Mouse (Mus musculus) kidney, postnatal 25 days (tissue): ENCODE measurements around the gene Itpr1.

Source experiments
- DNase-seq, 2 experiments: peaks; one replicate each; pipeline ENCODE4 v3.0.0; 2021; ENCODE audit warnings: mixed read lengths in 2 of 2

Itpr1 gene

DNA sequence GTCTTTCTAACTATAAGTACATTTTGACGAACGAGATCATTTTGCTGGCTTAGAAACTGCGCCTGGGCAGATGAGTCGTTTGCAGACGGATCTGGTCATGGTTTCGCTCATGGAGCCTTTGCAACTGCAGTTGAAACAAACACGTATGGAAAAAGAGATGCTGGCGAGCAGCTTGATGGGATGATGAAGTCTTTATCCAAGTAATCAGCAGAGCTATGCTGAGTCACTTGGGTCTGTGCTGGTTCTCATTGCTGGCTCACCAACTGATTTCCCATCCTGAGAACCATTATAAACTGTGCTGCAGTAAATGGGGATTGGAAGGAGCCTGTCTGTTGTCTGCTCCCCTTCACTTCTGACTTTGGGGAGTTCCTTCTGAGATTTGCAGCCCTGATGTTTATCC is 31.7 kb downstream of the Itpr1 start:
- DNase-seq, result peak in 1 of 2 experiments; percentile 9

DNA sequence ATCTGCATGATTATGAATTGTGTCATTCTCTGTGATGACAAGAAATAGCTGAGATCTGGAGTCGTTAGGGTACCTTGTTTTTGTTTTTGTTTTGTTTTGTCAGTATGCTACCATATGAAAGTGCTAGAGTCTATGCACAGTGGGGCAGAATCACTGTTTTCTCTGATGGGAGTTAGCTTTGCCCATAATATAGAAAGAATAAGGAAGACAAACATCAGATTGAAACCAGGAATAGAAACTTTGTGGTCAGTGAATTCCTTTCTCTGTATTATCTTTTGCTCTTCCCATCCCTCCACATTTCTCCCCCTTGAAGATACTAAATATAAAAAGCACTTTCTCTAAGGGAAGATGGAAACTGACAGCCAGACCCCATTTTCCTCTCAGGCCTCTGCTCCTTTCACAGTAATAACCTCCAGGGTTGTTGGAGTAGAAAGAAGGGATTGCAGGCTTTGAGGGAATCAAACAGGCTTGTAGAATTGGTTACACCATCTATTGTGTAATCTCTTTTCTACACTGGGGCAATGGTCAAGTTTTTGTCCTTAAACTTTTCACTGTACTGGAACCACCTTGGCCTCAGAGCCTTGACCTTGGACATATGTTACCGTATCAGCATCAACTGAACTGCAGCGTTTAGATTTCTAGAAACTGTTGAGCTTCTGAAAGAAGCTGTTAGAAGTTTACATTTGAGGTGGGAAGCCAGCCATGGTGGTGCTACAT is 33.6 kb downstream of the Itpr1 start:
- DNase-seq, result peak in 1 of 2 experiments; percentile 33

DNA sequence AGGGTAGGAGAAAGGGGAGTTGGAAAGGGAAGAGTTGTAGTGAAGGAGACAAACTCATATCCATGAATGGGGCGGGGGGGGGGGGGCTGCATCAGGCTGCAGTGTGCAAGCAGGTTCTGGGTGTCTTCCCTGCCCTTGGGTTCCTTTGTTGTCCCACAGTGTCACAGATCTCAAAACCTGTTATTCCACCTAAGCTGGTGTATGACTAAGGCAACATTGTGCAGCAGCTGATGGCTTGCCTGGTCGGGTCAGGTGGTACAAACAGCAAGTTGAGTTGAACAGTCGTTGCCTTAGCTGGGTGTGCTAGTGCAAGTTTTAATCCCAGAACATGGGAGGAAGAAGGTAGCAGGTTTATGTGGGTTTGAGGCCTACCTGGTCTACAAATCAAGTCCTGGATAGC is 34.3 kb downstream of the Itpr1 start:
- peak in 1 of 2 experiments; percentile 52 for DNase-seq

DNA sequence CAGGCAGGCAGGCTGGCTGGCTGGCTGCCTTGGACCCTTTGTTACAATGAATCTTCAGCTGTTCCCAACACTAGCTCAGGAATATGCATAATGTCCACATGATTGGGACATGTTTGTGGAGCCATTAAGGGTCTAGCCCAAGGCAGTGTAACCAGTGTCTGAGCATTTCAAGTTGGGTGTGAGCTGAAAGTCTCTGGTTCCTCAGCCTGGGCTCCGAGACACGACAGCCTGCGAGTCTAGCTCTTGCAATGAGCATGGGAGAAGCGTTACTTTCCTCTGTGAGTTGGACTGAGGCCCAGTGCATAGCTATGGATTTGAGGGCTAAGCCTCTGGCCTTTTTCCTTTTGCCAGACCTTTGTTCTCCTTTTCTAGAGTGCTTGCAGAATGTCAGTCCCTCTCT is 35.6 kb downstream of the Itpr1 start:
- DNase-seq, result peak in 1 of 2 experiments; percentile 44

DNA sequence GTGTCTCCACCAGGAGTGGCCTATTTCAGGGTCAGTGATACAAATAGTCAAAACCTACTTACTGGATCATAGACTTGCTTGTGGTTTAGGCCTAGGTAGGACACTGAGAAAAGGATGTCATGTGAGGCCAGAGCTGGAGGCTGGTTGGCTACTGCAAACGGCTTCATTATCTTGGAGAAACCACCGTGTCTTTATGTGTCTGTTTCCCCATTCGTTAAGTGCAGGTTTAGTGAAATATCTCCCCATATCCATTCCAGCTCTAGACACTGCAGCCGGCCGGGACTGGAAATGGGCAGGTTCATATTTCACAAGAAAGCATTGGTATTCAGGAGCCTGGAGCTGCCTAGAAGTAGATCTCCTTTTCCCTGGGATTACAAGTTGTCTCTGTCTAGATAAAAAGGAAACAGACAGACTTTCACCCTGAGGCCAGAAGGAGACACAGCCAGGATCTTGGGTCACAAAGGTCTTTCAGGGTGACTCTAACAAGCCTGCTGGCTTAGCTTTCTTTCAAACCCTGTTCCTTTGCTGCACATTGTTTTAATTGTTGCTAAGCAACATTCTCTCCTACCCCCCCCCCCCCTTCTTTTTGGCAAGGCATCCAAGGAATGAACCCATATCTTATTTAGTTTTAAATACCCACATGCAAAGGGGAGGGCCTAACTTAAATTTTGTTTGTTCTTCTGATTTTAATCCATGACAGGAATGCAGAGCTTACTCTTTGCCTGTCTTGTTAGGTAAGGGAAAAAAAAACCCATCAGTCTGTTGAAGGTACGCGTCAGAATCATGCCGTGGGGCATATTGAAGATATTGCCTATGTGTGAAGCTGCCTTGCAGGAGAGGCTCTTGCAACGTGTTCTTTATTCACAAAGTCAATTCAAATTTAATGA is 36.4 kb downstream of the Itpr1 start:
- peak; percentile 32 to 54 for DNase-seq

DNA sequence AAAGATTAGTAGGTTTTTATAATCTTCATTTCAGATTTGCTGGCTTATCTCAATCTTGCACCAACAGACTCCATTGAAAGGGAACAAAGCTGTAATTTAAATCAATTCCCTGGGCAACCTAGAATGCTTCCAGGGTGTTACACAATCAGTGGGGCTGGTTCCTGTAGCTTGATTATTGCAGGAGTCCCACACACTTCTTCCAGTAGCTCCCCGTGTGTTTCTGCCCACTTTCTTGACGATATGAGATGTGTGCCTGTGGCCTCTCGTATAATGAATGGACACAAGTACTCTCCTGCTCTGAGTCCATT is 37.0 kb downstream of the Itpr1 start:
- DNase-seq, result peak in 1 of 2 experiments; percentile 22

DNA sequence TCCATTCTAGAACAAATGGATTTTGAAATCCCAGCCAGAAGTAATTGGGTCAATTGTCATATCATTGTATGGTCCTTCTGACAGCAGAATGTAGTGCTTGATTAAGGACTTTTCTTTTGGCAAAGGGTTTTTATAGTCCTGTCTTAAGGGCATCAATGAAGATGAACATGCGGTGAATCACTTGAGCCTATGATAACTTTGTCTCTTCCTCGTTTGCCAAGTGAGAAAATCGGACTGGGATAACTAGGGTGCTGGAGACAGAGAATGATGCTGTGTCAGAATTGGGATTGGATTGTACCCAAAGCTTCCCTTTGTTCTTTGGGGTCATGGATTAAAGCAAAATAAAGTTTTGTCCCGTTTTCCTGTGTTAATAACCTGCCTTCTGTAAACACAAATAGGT is 37.5 kb downstream of the Itpr1 start:
- no peak for DNase-seq

DNA sequence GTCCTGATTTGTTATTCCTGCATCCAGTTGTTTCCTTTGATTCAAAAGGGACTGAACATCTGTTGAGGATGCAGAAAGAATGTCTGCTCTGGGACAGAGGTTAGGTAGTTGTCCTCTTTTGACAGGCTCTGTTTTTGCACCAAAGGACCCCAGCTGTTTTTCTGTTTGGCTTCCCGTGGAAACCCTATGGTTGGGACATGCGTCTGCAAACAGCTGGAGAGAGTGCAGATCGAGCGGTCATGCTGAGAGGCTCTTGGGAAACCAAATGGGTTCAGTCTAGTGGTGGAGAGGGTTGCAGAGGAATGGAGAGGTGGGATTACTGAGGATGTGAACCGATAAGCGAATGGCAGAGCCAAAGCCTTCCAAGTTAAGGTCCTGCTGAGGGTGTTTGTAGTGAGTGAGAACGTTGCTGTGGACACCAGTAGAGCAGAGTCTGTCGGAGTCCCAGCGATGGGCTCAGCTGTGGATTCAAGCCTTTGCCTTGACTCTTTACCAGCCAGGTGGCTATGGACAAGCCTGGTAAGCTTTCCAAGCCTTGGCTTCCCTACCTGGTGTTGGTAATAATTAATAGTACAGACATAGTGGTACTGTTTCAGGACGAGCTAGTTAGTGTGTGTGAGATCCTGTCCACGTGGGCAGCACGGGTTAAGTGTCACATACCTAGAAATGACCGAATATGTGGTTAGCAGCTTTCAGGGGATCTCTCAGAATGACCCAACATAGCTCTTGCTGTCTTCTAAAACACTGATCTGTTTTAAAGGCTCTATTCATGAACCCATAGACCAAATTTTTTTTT is 39.9 kb downstream of the Itpr1 start:
- peak; percentile 70 to 83 for DNase-seq

DNA sequence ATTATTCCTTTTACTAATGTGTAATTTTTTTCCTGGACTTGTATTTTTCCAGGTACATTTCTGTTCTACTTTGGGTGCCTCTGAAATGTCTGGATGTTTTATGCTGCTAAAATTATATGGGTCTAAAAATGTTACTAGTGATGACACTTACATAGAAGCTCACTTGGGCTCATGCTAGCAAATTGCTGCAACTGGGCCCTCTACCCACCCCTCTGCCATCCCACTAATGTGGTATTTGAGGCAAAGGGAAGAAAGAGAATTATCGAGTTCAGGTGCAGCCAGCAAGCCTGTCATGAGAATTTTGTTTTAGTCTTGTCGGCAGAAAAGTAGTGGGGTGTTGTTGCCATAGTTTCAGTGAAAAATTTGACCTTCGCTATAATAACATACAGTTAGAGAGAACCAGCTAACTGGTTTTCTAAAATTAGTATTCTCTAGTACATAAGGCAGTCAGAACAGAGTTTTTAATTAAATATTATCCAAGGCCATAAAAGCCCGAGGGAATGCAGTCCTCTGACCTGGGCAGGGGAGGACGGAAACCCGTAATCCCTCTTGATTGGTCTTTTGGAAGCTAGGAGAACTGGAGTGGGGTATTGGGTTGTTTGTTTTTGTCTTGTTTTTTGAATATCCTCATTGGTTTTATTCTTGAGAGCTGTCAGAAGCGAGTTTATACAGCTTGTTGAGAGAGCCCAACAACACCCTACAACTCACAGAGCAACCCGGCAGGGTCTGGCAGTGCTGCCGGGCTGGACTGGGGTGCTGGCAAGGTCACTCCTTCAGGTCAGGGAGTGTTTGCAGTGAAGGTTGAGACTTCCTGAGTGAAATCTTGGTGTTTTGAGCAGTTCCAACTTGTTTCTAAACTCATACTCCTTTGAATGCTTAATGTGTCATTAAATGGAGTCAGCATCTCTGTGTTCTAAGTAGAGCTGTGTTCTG is 41.5 kb downstream of the Itpr1 start:
- peak; percentile 52 to 79 for DNase-seq

DNA sequence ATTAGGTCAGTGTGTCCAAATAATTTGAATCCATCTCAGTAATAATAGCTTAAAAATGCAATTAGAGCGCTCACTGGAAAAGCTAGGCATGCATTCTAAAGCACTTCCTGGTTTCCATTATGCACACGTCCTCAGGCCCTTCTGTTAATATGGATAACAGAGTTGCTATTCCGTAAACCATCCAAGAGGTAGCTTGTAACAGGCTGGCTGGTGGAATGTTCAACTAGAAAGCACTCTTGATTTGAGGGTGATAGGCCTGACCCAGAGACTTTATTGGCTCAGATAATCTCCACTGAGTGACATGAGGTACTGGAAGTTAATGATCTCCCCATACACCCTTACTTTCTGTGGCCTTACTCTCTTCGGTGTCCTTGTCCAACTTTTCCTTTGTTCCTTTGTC is 43.0 kb downstream of the Itpr1 start:
- DNase-seq, result peak in 1 of 2 experiments; percentile 42

DNA sequence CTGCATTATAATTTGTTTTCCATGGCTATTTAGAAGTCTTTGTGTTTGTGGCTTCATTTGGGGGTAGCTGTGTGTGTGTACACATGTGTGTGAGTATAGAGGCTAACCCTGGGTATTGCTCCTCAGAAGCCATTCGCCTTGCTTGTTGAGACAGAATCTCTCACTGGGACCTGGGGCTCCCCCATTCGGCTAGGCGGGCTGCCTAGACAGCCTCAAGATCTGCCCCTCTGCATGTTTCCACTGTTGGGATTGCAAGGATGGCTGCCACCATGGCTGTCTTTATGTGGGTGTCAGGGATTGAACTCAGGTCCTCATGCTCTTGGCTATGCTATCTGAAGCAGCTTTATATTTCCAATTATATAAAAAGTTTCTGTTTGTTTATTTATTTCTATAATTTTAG is 44.3 kb downstream of the Itpr1 start:
- peak in 1 of 2 experiments; percentile 30 for DNase-seq

DNA sequence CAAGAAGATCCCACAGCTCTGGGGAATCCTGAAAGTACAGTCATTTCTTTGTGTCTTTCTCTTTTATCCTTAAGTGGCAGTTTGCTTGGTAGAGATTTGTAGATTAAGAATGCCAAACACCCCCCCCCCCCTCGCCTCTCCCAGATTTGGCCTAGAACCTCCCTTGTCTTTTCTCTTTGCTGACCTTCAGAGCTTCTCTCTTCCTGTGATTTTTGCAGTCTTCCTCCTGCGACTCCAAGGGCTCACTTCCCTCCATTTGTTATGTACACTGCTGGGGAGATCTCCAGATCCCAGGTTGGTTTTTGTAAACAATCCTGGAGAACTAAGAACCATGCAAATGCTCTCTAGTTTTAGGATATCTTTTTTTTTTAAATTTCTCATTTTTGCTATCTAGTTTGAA is 45.7 kb downstream of the Itpr1 start:
- DNase-seq, result no peak

DNA sequence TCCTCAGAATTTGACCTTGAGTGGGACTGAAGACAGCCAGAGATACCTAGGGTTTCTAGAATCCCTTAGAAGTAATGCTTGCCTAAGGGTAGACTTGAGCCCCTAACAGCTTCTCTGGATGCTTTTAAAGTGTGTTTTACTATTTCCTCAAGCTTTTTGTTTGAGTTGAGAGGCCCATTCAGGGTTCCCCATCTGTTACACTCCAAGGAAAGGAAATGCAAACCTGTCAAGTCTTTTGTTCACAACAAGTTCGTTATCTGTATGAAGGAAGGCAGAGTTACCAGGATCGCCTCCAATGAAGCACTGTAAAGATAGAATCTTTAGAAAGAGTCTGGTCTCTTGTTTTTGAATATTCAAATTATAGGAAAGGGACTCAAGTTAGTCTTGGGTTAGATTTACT is 46.8 kb downstream of the Itpr1 start:
- no peak for DNase-seq

DNA sequence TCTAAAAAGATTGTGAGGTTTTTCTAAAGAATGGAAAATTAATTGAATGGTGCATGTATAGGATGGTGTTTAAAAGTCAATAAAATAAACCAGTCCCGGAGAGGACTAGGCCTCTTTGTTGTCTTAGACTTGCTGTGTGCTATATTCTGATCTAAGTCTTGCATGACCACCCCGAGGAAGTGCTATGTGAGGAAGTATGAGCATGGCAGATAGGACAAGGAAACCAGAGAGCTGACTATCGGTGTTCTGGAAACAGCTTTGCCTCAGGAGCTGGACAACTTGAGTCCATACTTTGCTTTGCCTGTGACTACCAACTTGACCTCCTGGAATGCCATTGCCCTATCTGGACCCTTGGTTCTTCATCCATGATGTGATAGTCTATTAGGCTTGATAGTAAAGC is 48.6 kb downstream of the Itpr1 start:
- no peak for DNase-seq

DNA sequence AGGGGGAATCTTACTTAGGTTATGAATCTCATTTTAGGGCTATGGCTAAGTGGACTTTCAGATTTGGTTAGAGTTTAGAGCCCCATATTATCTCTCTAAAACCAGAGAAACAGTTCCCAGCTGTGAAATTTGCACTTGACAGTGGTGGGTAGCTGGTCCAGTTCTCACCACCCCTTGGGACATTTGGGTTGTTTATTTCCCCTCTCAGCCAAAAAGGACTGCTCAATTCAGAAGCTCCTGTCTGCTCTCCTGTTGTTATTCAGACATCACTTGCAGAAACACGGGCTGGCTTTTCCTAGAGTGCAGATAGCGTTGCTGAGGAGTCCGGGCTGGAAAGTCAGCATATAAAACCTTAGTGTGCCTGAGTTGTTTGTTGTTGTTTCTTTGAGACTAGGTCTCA is 51.3 kb downstream of the Itpr1 start:
- no peak for DNase-seq

DNA sequence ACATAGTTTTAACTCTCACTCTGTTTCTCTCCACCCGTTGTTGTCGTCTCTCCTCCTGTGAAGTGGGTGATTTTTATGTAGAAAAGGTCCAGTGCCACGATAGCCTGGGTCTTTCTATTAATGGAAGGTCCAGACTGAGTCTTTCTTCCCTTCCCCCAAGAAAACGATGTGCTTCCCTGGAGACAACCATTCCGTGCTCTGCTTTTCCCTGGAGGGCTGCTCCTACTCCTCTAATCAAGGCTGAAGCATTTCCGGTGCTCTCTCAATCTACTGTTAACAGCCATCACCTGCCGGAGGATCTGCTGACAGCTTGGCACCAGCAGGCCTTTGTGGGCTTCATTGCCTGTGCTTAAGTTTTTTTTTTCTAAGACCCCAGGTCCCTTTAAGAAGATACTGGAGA is 60.6 kb downstream of the Itpr1 start:
- DNase-seq, result no peak

DNA sequence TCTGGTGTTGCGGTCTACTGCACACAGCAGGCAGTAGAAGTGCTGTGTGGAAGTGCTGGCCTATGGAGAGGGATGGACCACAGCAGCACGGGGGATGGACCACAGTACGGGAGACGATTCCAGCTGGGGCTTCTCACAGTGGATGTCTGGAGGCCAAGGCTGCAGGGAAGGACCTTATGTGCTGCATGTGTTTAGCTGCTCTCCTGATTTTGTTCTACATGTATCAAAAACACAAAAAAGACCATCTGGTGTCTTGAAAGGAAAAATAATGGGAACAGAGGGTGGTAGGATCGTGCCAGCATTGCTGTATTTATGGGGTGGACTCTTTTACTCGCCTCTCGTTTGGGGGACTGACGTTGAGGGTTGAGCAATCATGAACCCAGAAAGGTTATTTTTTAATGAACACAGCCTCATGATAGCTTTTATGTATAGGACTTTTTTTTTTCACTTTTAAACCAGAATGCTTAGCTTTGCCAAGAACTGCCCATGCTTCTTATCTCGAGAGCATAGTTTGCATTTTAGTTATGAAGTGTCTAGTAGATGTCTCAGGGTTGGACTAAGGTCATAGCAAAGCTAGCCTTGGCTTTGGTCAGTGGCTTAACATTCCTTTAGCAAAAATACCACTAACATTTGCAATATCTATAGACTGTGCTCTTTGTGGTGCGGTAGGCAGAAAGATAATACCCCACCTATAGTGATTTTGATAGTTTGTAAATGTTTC is 61.6 kb downstream of the Itpr1 start:
- peak in 1 of 2 experiments; percentile 54 for DNase-seq

DNA sequence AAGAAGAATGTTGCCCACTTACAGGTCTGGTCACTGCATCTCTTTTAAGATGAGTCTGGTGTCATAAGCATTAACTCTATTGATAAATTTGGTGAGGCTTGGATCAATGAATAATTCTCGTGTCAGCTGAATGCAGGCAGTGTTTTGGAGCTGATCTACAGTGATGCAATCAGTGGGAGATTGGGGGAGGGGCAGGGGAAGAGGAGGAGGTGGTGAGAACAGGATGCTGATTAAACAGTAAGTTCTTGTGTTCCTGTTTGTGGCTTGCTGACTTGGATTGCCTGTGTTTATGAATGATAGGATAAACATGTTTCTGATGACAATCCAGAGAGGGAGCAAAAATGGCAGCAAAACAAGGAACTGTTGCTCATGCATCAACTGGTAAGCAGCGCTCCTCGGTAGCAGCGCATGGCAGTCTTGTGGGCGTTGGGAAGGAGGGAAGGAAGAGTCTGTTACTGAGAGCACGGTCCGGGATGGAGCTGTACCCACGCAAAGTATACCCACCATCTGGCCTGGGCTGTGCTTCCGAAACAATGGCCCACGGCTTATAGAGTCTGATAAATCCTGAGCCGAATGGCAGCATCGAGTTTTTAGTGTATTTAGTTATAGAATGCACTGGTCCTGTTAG is 64.1 kb downstream of the Itpr1 start:
- DNase-seq, result peak; percentile 46 to 56

DNA sequence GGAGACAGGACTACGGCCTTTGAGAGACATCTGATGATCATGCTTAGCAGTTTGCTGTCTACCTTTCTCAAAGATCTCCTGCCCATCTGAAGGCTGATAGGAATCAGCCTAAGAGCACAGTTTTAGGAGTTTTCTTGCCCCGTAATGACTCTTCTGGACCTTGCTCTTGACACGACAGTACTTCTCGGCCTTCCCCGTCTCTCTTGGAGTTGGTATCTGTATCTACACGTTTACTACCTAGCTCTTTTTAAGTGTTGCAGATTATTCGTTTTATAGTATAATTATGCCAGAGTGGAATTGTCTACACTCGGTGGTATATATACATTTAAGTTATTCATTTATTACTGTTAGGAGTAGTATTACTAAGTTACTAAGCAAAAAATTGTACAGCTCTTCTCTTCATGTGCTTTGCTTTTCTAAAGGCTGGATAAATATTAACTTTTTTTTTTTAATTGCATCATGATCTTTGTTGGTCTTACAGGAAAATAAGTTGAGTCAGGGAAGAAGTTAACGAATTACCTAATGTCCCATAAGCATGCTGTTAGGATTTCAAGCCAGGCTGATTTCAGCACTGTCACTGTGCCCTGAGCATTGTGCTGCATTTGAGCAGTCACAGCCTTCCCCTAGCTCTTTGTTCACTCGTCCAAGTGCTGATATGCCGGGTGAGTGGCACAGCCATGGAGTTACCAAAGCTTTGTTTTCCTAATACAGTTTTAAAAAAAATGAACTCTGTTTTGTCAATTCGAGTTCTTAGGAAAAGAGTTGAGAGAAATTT is 64.9 kb downstream of the Itpr1 start:
- DNase-seq, result peak; percentile 39 to 67
